Mouse (Mus musculus) heart, adult 2 months (tissue): ENCODE results near the gene Ddx6.

Experiments used
- CTCF ChIP-seq: fragments of 200-600 bp; IDR thresholded peaks from 2 replicates; pipeline ENCODE4 v1.8.1; 2022; ENCODE audit warnings: antibody characterized with exemption, mild to moderate bottlenecking, moderate library complexity
- EP300 ChIP-seq: fragments of 200-500 bp; IDR thresholded peaks from 2 replicates; pipeline ENCODE4 v1.6.1; 2011; ENCODE audit warnings: low read depth, low read length, control low read depth; ENCODE audit not compliant: insufficient read depth
- POLR2A ChIP-seq: fragments of 200-500 bp; IDR thresholded peaks from 2 replicates; pipeline ENCODE4 v1.6.1; 2011; ENCODE audit warnings: mild to moderate bottlenecking, low read depth, low read length, control low read depth; ENCODE audit not compliant: insufficient read depth

- TF ChIP-seq POLR2A (no peak), CTCF (no peak), EP300 (no peak)
These were observed 41.7 kb downstream of the Ddx6 start for GRCm38 (mm10) chr9:44646366-44646765.
